Mouse (Mus musculus) liver (tissue): ENCODE measurements around the gene Zfp980.
"Not testable (repeated sequence)": the region's sequence is repeated elsewhere in the genome, so short reads cannot be mapped to it uniquely, and the experiment has no call there.

Experiments used
- DNase-seq: peaks from one replicate; pipeline ENCODE4 v3.0.0-alpha.2; 2020; ENCODE audit warnings: mixed read lengths

Zfp980 gene

GRCm38 (mm10) chr4:145670385-145670784 lies at the start of gene Zfp980:
Gene Zfp980, plus strand, starts transcription at chr4:145670685.
- DNase-seq, result not testable (repeated sequence)

GRCm38 (mm10) chr4:145640416-145641185 lies 29.9 kb upstream of the Zfp980 start:
- peak; percentile 4 for DNase-seq

- not testable (repeated sequence) for DNase-seq
Measured at GRCm38 (mm10) chr4:145674286-145674780, 3.8 kb downstream of the Zfp980 start.

- DNase-seq, result peak; percentile 2
Measured at GRCm38 (mm10) chr4:145680217-145680616, 9.7 kb downstream of the Zfp980 start.

- not testable (repeated sequence) for DNase-seq
Measured at GRCm38 (mm10) chr4:145680672-145681387, 10.3 kb downstream of the Zfp980 start.

GRCm38 (mm10) chr4:145682021-145682420 lies 11.5 kb downstream of the Zfp980 start:
- DNase-seq, result not testable (repeated sequence)

- not testable (repeated sequence) for DNase-seq
Measured at GRCm38 (mm10) chr4:145683024-145683766, 12.7 kb downstream of the Zfp980 start.

GRCm38 (mm10) chr4:145686061-145686460 lies 15.6 kb downstream of the Zfp980 start:
- DNase-seq, result not testable (repeated sequence)

- peak; percentile 20 for DNase-seq
Measured at GRCm38 (mm10) chr4:145744935-145745644, 74.6 kb downstream of the Zfp980 start.

GRCm38 (mm10) chr4:145745645-145745991 lies 75.1 kb downstream of the Zfp980 start:
- not testable (repeated sequence) for DNase-seq
